Mouse (Mus musculus) liver, postnatal 0 days (tissue): ENCODE data around the gene Trib2.

ENCODE experiments used
- CTCF ChIP-seq: sonication (generic); IDR thresholded peaks from 2 replicates; pipeline ENCODE4 v1.5.1; 2016; ENCODE audit warnings: antibody characterized with exemption, low read depth
- EP300 ChIP-seq: IDR thresholded peaks from 2 replicates; pipeline ENCODE4 v1.6.1; 2016; ENCODE audit warnings: antibody characterized with exemption, low read depth, mild to moderate bottlenecking

DNA sequence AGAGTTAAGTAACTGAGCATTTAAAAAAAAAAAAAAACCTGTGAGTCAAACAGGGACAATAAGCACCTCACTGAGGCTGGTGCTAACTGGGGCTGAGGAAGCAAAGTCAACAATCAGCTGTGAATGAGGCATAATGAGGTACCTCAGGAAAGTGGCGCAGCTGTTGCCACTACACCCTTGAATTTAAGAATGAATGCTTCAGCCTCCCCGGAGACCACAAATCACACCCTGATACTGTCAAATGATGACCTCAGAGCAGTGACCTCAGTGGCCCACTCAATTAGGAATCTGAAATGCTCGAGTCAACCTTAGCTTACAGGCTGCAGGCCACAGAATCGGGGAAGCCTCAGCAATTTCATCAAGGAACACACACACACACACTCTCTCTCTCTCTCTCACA lies 5.0 kb downstream of the Trib2 start:
- TF ChIP-seq CTCF: no peak
- no peak for TF ChIP-seq EP300
